Mouse (Mus musculus) ES-E14 (cell line): ENCODE measurements around the gene Ppp1r1b. TPM values are rescaled to one million over a fixed set of nuclear protein-coding genes. Genes with fewer than 3 reads are reported as not detected.

Experiments used
- DNase-seq: peaks from one replicate; pipeline ENCODE4 v3.0.0-alpha.2; 2013; ENCODE audit warnings: low read depth, low spot score
- H3K27ac ChIP-seq: 2 replicates; pipeline ENCODE4 v1.5.1; 2012; ENCODE audit warnings: low read depth, mild to moderate bottlenecking, low read length, moderate library complexity, mixed read lengths; ENCODE audit not compliant: poor library complexity, insufficient read depth, severe bottlenecking
- H3K36me3 ChIP-seq: 2 replicates; pipeline ENCODE4 v1.6.1; 2012; ENCODE audit warnings: mild to moderate bottlenecking, low read length, moderate library complexity, mixed read lengths; ENCODE audit not compliant: control insufficient read depth, poor library complexity, insufficient read depth, severe bottlenecking
- H3K4me1 ChIP-seq, 2 experiments: fragments of 150-350 bp in 1 of 2; sonication (generic) in 1 of 2; 2 replicates each; pipeline ENCODE4 v1.6.1; 2012; ENCODE audit warnings: low read length in 2 of 2, mild to moderate bottlenecking in 1 of 2, mixed read lengths in 1 of 2; ENCODE audit not compliant: control insufficient read depth in 2 of 2, insufficient read depth in 2 of 2, poor library complexity in 1 of 2
- H3K4me3 ChIP-seq, 2 experiments: fragments of 150-350 bp in 1 of 2; sonication (generic) in 1 of 2; 2 replicates each; pipeline ENCODE4 v1.5.1; 2012; ENCODE audit warnings: low read length in 2 of 2, low read depth in 1 of 2, mild to moderate bottlenecking in 1 of 2, mixed read lengths in 1 of 2; ENCODE audit not compliant: insufficient read depth in 1 of 2, poor library complexity in 1 of 2, severe bottlenecking in 1 of 2
- H3K9ac ChIP-seq: 2 replicates; pipeline ENCODE4 v1.6.1; 2012; ENCODE audit warnings: low read depth, mild to moderate bottlenecking, low read length, mixed read lengths; ENCODE audit not compliant: poor library complexity, insufficient read depth, severe bottlenecking
- H3K9me3 ChIP-seq: fragments of 150-350 bp; sonication (generic); 2 replicates; pipeline ENCODE4 v1.6.1; 2012; ENCODE audit warnings: low read depth, mild to moderate bottlenecking, low read length; ENCODE audit not compliant: control insufficient read depth, insufficient read depth
- CHD2 ChIP-seq: IDR thresholded peaks from 2 replicates; pipeline ENCODE4 v1.6.1; 2014; ENCODE audit warnings: mild to moderate bottlenecking, low read depth, low read length, inconsistent platforms
- HCFC1 ChIP-seq: IDR thresholded peaks from 2 replicates; pipeline ENCODE4 v1.6.1; 2012; ENCODE audit warnings: low read length, inconsistent platforms, borderline replicate concordance; ENCODE audit not compliant: insufficient read depth
- MAFK ChIP-seq: IDR thresholded peaks from 2 replicates; pipeline ENCODE4 v1.6.1; 2014; ENCODE audit warnings: mild to moderate bottlenecking, low read depth, low read length, inconsistent platforms; ENCODE audit not compliant: insufficient read depth
- ZC3H11A ChIP-seq: IDR thresholded peaks from 2 replicates; pipeline ENCODE4 v1.6.1; 2012; ENCODE audit warnings: low read depth, mild to moderate bottlenecking, inconsistent platforms, low read length, borderline replicate concordance
- ZNF384 ChIP-seq: IDR thresholded peaks from 2 replicates; pipeline ENCODE4 v1.6.1; 2012; ENCODE audit warnings: low read depth, low read length, inconsistent platforms
- in situ Hi-C, 2 experiments: fragments of 600-800 bp; cut with MboI; formaldehyde crosslinking; loops; one replicate each; pipeline ENCODE4 v1.15.1; 2025; ENCODE audit warnings: low sequenced_read_pairs in 2 of 2, inconsistent platforms in 1 of 2; ENCODE audit not compliant: unreplicated experiment in 2 of 2
- total RNA-seq: library from RNA; depleted of rRNA; stranded (reverse); fragments of 300-350 nt; gene quantifications from 2 replicates; pipeline ENCODE4 v1.2.3, GENCODE M21; 2012

The Ppp1r1b gene
- total RNA-seq, 1 experiment = 0.22 TPM

GRCm38 (mm10) chr11:98384721-98385637 lies 36.8 kb downstream of the Ppp1r1b start:
- Histone ChIP-seq H3K36me3 (peaks cover under 1% of the 10 kb centered on the region; the same call in 1 of the 2 replicates), H3K4me3 (peak overlapping the region in 1 of 2 experiments; percentile 35; a peak in 1 of 4 replicates), H3K27ac (no peak overlapping the region), H3K4me1 (peaks cover 0 to 13% of the 10 kb centered on the region in 2 experiments; a peak in 1 of 4 replicates), H3K9ac (no peak overlapping the region), H3K9me3 (no peaks in the 10 kb centered on the region)
- no peak for TF ChIP-seq ZNF384
- no peak for TF ChIP-seq CHD2
- no peak for TF ChIP-seq HCFC1
- no peak for TF ChIP-seq MAFK
- no peak for TF ChIP-seq ZC3H11A
- in situ Hi-C loops = no loop called here
- no peak for DNase-seq

- in situ Hi-C loops = no loop called here
- Histone ChIP-seq H3K27ac (no peak within 1 kb of the TSS), H3K9ac (0 out of 2 replicates have a peak within 1 kb of the TSS, but pooled peaks have one; percentile 13), H3K4me1 (peaks cover 0 to 15% of the 10 kb centered on the region in 2 experiments; a peak in 1 of 4 replicates), H3K4me3 (peak within 1 kb of the TSS in 1 of 2 experiments; percentile 33; a peak in 1 of 4 replicates), H3K9me3 (no peaks in the 10 kb centered on the region), H3K36me3 (no peaks in the 10 kb centered on the region)
- TF ChIP-seq ZC3H11A = no peak
- TF ChIP-seq MAFK = no peak
- no peak for TF ChIP-seq HCFC1
- TF ChIP-seq ZNF384 = no peak
- DNase-seq = no peak
Measured at GRCm38 (mm10) chr11:98385638-98386585, 37.7 kb downstream of the Ppp1r1b start, which contains the start of gene Pnmt. Gene Pnmt (plus strand): TSS chr11:98386450.

- in situ Hi-C loops = no loop called here
- Histone ChIP-seq H3K9me3 (no peaks in the 10 kb centered on the region), H3K36me3 (no peaks in the 10 kb centered on the region), H3K4me1 (peaks cover 0 to 19% of the 10 kb centered on the region in 2 experiments; a peak in 1 of 4 replicates), H3K9ac (0 out of 2 replicates have a peak overlapping the region, but pooled peaks have one; percentile 13), H3K4me3 (peak overlapping the region in 1 of 2 experiments; percentile 33; a peak in 1 of 4 replicates), H3K27ac (no peak overlapping the region)
- TF ChIP-seq ZC3H11A (no peak), HCFC1 (no peak), ZNF384 (no peak), MAFK (no peak), CHD2 (no peak)
- no peak for DNase-seq
Measured at GRCm38 (mm10) chr11:98386596-98386995, 38.4 kb downstream of the Ppp1r1b start.

DNA sequence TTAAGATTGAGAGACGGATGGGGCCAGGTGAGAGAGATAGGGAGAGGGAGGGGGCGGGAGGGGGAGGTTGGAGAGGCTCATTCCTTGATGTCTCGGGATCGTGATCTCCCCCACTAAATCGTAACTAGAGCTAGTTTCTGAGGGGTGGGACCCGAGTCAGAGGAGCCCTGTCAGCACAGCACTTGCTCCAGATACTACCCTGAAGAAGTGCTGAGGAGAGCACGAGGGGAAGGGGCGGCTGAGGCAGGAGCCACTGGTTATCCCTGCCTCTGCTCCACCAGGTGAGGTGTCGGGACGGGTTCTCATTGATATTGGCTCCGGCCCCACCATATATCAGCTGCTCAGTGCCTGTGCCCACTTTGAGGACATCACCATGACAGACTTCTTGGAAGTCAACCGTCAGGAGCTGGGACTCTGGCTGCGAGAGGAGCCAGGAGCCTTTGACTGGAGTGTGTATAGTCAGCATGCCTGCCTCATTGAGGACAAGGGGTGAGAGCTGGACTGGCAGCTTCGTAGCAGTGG lies 38.9 kb downstream of the Ppp1r1b start:
- DNase-seq = no peak
- TF ChIP-seq CHD2 (no peak), ZNF384 (no peak), ZC3H11A (no peak), MAFK (no peak), HCFC1 (no peak)
- Histone ChIP-seq H3K9me3 (no peaks in the 10 kb centered on the region), H3K4me1 (peaks cover 0 to 24% of the 10 kb centered on the region in 2 experiments; a peak in 1 of 4 replicates), H3K9ac (no peak overlapping the region), H3K27ac (no peak overlapping the region), H3K4me3 (no peak overlapping the region), H3K36me3 (no peaks in the 10 kb centered on the region)
- in situ Hi-C loops = no loop called here
